Mouse (Mus musculus) lung, postnatal 0 days (tissue): ENCODE results near the gene Pnma5.

Experiments used
- CTCF ChIP-seq: IDR thresholded peaks from 2 replicates; pipeline ENCODE4 v1.5.1; 2016; ENCODE audit warnings: antibody characterized with exemption, mild to moderate bottlenecking
- EP300 ChIP-seq: IDR thresholded peaks from 2 replicates; pipeline ENCODE4 v1.6.1; 2016; ENCODE audit warnings: antibody characterized with exemption, mild to moderate bottlenecking, control low read depth

GRCm38 (mm10) chrX:73007597-73008479 lies 29.1 kb downstream of the Pnma5 start:
- TF ChIP-seq CTCF (peak; percentile 90), EP300 (0 out of 2 replicates have a peak, but pooled peaks have one; percentile 36)
